Mouse (Mus musculus) small intestine, adult 2 months (tissue): ENCODE results near the gene Mep1a. TPM values are rescaled to one million over a fixed set of nuclear protein-coding genes. Genes with fewer than 3 reads are reported as not detected.
A peak's percentile ranks its signal among the peaks of the same experiment; 100 is the strongest.

Experiments used
- H3K27ac ChIP-seq: fragments of 200-500 bp; 2 replicates; pipeline ENCODE4 v1.5.1; 2012; ENCODE audit warnings: low read depth, low read length, control low read depth, inconsistent platforms; ENCODE audit not compliant: insufficient read depth
- H3K27me3 ChIP-seq: fragments of 200-500 bp; 2 replicates; pipeline ENCODE4 v1.6.1; 2012; ENCODE audit warnings: mild to moderate bottlenecking, moderate library complexity, low read length, inconsistent platforms; ENCODE audit not compliant: control insufficient read depth, insufficient read depth
- H3K36me3 ChIP-seq: fragments of 200-500 bp; 2 replicates; pipeline ENCODE4 v1.6.1; 2012; ENCODE audit warnings: mild to moderate bottlenecking, low read length, control low read depth, inconsistent platforms; ENCODE audit not compliant: control insufficient read depth, insufficient read depth
- H3K4me1 ChIP-seq: fragments of 200-500 bp; 2 replicates; pipeline ENCODE4 v1.6.1; 2012; ENCODE audit warnings: low read length, inconsistent platforms, mixed read lengths; ENCODE audit not compliant: control insufficient read depth, insufficient read depth, insufficient read length
- H3K4me3 ChIP-seq: fragments of 200-500 bp; 2 replicates; pipeline ENCODE4 v1.5.1; 2012; ENCODE audit warnings: low read depth, mild to moderate bottlenecking, control low read depth, inconsistent platforms, low read length, moderate library complexity
- CTCF ChIP-seq: fragments of 200-500 bp; IDR thresholded peaks from 2 replicates; pipeline ENCODE4 v1.5.1; 2012; ENCODE audit warnings: low read depth, mild to moderate bottlenecking, control low read depth, inconsistent platforms, low read length, moderate library complexity, mixed read lengths; ENCODE audit not compliant: insufficient replicate concordance, insufficient read length; ENCODE audit errors: extremely low read depth
- POLR2A ChIP-seq: fragments of 200-500 bp; IDR thresholded peaks from 2 replicates; pipeline ENCODE4 v1.6.1; 2012; ENCODE audit warnings: low read depth, mild to moderate bottlenecking, control low read depth, inconsistent platforms, low read length, moderate library complexity
- WGBS: fragments of 180-500 bp; shearing (Covaris S2); methylation state at CpG from one replicate; pipeline ENCODE4 v1.1.7; 2018; 5-methylcytosine and 5-hydroxymethylcytosine counted together
- polyA plus RNA-seq: library from polyadenylated mRNA; depleted of rRNA; stranded (reverse); fragments of >200 nt; gene quantifications from 2 replicates; pipeline ENCODE4 v1.2.3, GENCODE M21; 2012

The Mep1a gene
- polyA plus RNA-seq, 1 experiment, result 131 TPM

- H3K27me3 ChIP-seq, result no peaks in the 10 kb centered on the region
- no peaks in the 10 kb centered on the region for H3K36me3 ChIP-seq
- H3K4me1 ChIP-seq, result no peaks in the 10 kb centered on the region; the same call in 1 of the 2 replicates
- H3K4me3 ChIP-seq, result no peak overlapping the region
- 93% methylated on average over 4 of the region's 4 CpGs for WGBS
- TF ChIP-seq CTCF (no peak), POLR2A (no peak)
- no peak overlapping the region for H3K27ac ChIP-seq
Observed at GRCm38 (mm10) chr17:43531192-43531591, 28.6 kb upstream of the Mep1a start.

GRCm38 (mm10) chr17:43530507-43530906 lies 27.9 kb upstream of the Mep1a start:
- WGBS, result 96% methylated on average over 2 of the region's 2 CpGs
- Histone ChIP-seq H3K4me1 (no peaks in the 10 kb centered on the region; the same call in 1 of the 2 replicates), H3K27me3 (no peaks in the 10 kb centered on the region), H3K27ac (no peak overlapping the region), H3K36me3 (no peaks in the 10 kb centered on the region), H3K4me3 (no peak overlapping the region)
- no peak for TF ChIP-seq CTCF

GRCm38 (mm10) chr17:43520166-43520565 lies 17.6 kb upstream of the Mep1a start:
- H3K27me3 ChIP-seq, result no peaks in the 10 kb centered on the region
- WGBS, result 69% methylated on average over 3 of the region's 3 CpGs
- H3K4me3 ChIP-seq, result no peak overlapping the region
- no peak for TF ChIP-seq POLR2A
- no peak for TF ChIP-seq CTCF
- no peaks in the 10 kb centered on the region for H3K36me3 ChIP-seq
- H3K4me1 ChIP-seq, result no peaks in the 10 kb centered on the region
- H3K27ac ChIP-seq, result no peak overlapping the region

- 19% methylated on average over 18 of the region's 18 CpGs for WGBS
- H3K4me1 ChIP-seq, result no peaks in the 10 kb centered on the region
- H3K27me3 ChIP-seq, result no peaks in the 10 kb centered on the region
- no peak overlapping the region for H3K4me3 ChIP-seq
- H3K27ac ChIP-seq, result no peak overlapping the region
- TF ChIP-seq POLR2A, result no peak
- TF ChIP-seq CTCF, result peak; percentile 55; the same call in 1 of the 2 replicates
- H3K36me3 ChIP-seq, result no peaks in the 10 kb centered on the region
Observed at GRCm38 (mm10) chr17:43518644-43519409, 16.2 kb upstream of the Mep1a start.

GRCm38 (mm10) chr17:43510782-43511181 lies 8.2 kb upstream of the Mep1a start:
- 86% methylated on average over 4 of the region's 4 CpGs for WGBS
- Histone ChIP-seq H3K27me3 (no peaks in the 10 kb centered on the region), H3K4me3 (no peak overlapping the region), H3K36me3 (no peaks in the 10 kb centered on the region), H3K27ac (no peak overlapping the region), H3K4me1 (no peaks in the 10 kb centered on the region)
- TF ChIP-seq CTCF (no peak), POLR2A (no peak)

GRCm38 (mm10) chr17:43504594-43504934 lies 2.0 kb upstream of the Mep1a start:
- TF ChIP-seq CTCF, result no peak
- no peak for TF ChIP-seq POLR2A
- Histone ChIP-seq H3K4me3 (no peak overlapping the region), H3K4me1 (peaks cover 12% of the 10 kb centered on the region; the same call in 1 of the 2 replicates), H3K27ac (peak overlapping the region; percentile 67), H3K27me3 (no peaks in the 10 kb centered on the region), H3K36me3 (no peaks in the 10 kb centered on the region)
- WGBS, result 11% methylated on average over 6 of the region's 6 CpGs

GRCm38 (mm10) chr17:43503861-43504593 lies 1.4 kb upstream of the Mep1a start:
- WGBS, result 19% methylated on average over 4 of the region's 4 CpGs
- H3K4me1 ChIP-seq, result peaks cover 12% of the 10 kb centered on the region; the same call in 1 of the 2 replicates
- H3K27ac ChIP-seq, result peak overlapping the region; percentile 75
- no peaks in the 10 kb centered on the region for H3K36me3 ChIP-seq
- TF ChIP-seq CTCF, result no peak
- no peak for TF ChIP-seq POLR2A
- no peak overlapping the region for H3K4me3 ChIP-seq
- no peaks in the 10 kb centered on the region for H3K27me3 ChIP-seq
